8 mouse cellular contexts compared by ENCODE assay signal in genomic region chr16:4068588-4068987, GRCm38 (mm10). TPM values are rescaled to one million over a fixed set of nuclear protein-coding genes. Genes with fewer than 3 reads are reported as not detected.
DNase-seq lines count a peak whose midpoint lies in the region; ATAC-seq and TF ChIP-seq lines count a peak whose summit lies in the region.

No protein-coding gene starts in this region.

- 61% methylated on average over 8 of the region's 8 CpGs for WGBS in hindbrain, embryonic 10.5 days
- WGBS in hindbrain, embryonic 12.5 days = 63% methylated on average over 8 of the region's 8 CpGs
- whole genome bisulfite sequencing in stomach, postnatal 0 days = 49% methylated on average over 8 of the region's 8 CpGs

- H3K79me2 ChIP-seq in CH12.LX (replicated peaks; ENCODE audit: control insufficient read depth, extremely low read depth, insufficient read depth, poor library complexity, severe bottlenecking) = peaks cover 7% of the 10 kb centered on the region

- TF ChIP-seq RAD21 in CH12.LX (IDR thresholded peaks at IDR 0.05; ENCODE audit: low read depth, low read length) = peak; percentile 77

- TF ChIP-seq EP300 in CH12.LX (IDR thresholded peaks at IDR 0.05; ENCODE audit: low read length) = no peak
- no peak for TF ChIP-seq EP300 in stomach, postnatal 0 days (optimal IDR thresholded peaks at IDR 0.05)

- no peaks in the 10 kb centered on the region for H3K27me3 ChIP-seq in hindbrain, embryonic 10.5 days (ENCODE audit: insufficient read depth, poor library complexity, severe bottlenecking)
- no peaks in the 10 kb centered on the region for H3K27me3 ChIP-seq in hindbrain, embryonic 12.5 days
- no peaks in the 10 kb centered on the region for H3K27me3 ChIP-seq in CH12.LX (replicated peaks)
- H3K27me3 ChIP-seq in stomach, postnatal 0 days (ENCODE audit: control insufficient read depth, insufficient read depth, low read length) = no peaks in the 10 kb centered on the region

- H3K4me1 ChIP-seq in hindbrain, embryonic 10.5 days (replicated peaks) = no peaks in the 10 kb centered on the region
- H3K4me1 ChIP-seq in hindbrain, embryonic 12.5 days = no peaks in the 10 kb centered on the region
- no peaks in the 10 kb centered on the region for H3K4me1 ChIP-seq in CH12.LX (ENCODE audit: control insufficient read depth in 1 of 2, insufficient read depth in 2 of 2)
- no peaks in the 10 kb centered on the region for H3K4me1 ChIP-seq in stomach, postnatal 0 days (replicated peaks; ENCODE audit: control insufficient read depth, insufficient read depth)

- H3K4me3 ChIP-seq in hindbrain, embryonic 10.5 days = no peak overlapping the region
- H3K4me3 ChIP-seq in hindbrain, embryonic 12.5 days = no peak overlapping the region
- no peak overlapping the region for H3K4me3 ChIP-seq in CH12.LX (replicated peaks in 1 of 3; ENCODE audit: low read depth in 2 of 3, low read length in 2 of 3, poor library complexity in 1 of 3)
- no peak overlapping the region for H3K4me3 ChIP-seq in stomach, postnatal 0 days (ENCODE audit: low read depth, low read length)

- no peak for ATAC-seq in hindbrain, embryonic 12.5 days (ENCODE audit: low FRiP score)
- peak; percentile 99 for ATAC-seq in megakaryocyte progenitor cell, adult 5-6 weeks (replicated peaks; ENCODE audit: poor library complexity)
- peak; percentile 64; the same call in 1 of the 2 replicates for ATAC-seq in stomach, postnatal 0 days (ENCODE audit: low FRiP score, low TSS enrichment)

- H3K9me3 ChIP-seq in hindbrain, embryonic 10.5 days = no peaks in the 10 kb centered on the region
- no peaks in the 10 kb centered on the region for H3K9me3 ChIP-seq in hindbrain, embryonic 12.5 days (replicated peaks)
- no peaks in the 10 kb centered on the region for H3K9me3 ChIP-seq in CH12.LX (replicated peaks; ENCODE audit: low read length)
- no peaks in the 10 kb centered on the region for H3K9me3 ChIP-seq in stomach, postnatal 0 days (ENCODE audit: control insufficient read depth, low read length)

- DNase-seq in hindbrain, embryonic 10.5 days (ENCODE audit: low spot score) = peak; percentile 37
- DNase-seq in CH12.LX (ENCODE audit: extremely low read depth) = peak; percentile 53
- DNase-seq in cerebellum, postnatal 10 days = peak; percentile 72 to 75
- DNase-seq in heart, adult 8-10 months (ENCODE audit: low spot score) = peak; percentile 50
- peak; percentile 61 to 70 for DNase-seq in layer of hippocampus, postnatal 10 days (ENCODE audit: low spot score in 2 of 2)
- DNase-seq in stomach, postnatal 0 days (ENCODE audit: low spot score) = peak; percentile 71

- H3K9ac ChIP-seq in hindbrain, embryonic 12.5 days = no peak overlapping the region
- no peak overlapping the region for H3K9ac ChIP-seq in CH12.LX (ENCODE audit: insufficient read depth, low read depth)
- no peak overlapping the region for H3K9ac ChIP-seq in stomach, postnatal 0 days (ENCODE audit: low read length)

- peak; percentile 43 to 90 for TF ChIP-seq CTCF in CH12.LX (conservative IDR thresholded peaks at IDR 0.05 in 1 of 2, IDR thresholded peaks at IDR 0.05 in 1 of 2; ENCODE audit: low read depth in 2 of 2, low read length in 2 of 2)
- peak; percentile 85 for TF ChIP-seq CTCF in stomach, postnatal 0 days (IDR thresholded peaks at IDR 0.05; ENCODE audit: low read depth)

- dilution Hi-C loops in CH12.LX (cut with MboI; ENCODE audit: extremely low pct_ligation_motif_present, extremely low pct_unique_long_range_greater_than_20kb, low sequenced_read_pairs) = no loop called here

- H3K27ac ChIP-seq in hindbrain, embryonic 10.5 days = no peak overlapping the region
- no peak overlapping the region for H3K27ac ChIP-seq in hindbrain, embryonic 12.5 days
- no peak overlapping the region for H3K27ac ChIP-seq in CH12.LX (ENCODE audit: insufficient read depth, low read depth)
- no peak overlapping the region for H3K27ac ChIP-seq in stomach, postnatal 0 days (replicated peaks)

- in situ Hi-C loops in CH12.LX (cut with MboI; ENCODE audit: low pct_ligation_motif_present, low pct_unique_long_range_greater_than_20kb, low sequenced_read_pairs) = loop anchor here (5.0 kb wide), 1 partner anchor 199 kb away; no protein-coding TSS in a partner anchor

- peaks cover 58% of the 10 kb centered on the region for H3K36me3 ChIP-seq in hindbrain, embryonic 10.5 days
- peaks cover 49% of the 10 kb centered on the region for H3K36me3 ChIP-seq in hindbrain, embryonic 12.5 days
- peaks cover 43 to 81% of the 10 kb centered on the region in 2 experiments for H3K36me3 ChIP-seq in CH12.LX (replicated peaks in 1 of 2; ENCODE audit: control insufficient read depth in 1 of 2, insufficient read depth in 1 of 2, low read length in 1 of 2)
- H3K36me3 ChIP-seq in stomach, postnatal 0 days (ENCODE audit: control insufficient read depth, insufficient read depth, low read length) = peaks cover 20% of the 10 kb centered on the region

- TF ChIP-seq POLR2A in CH12.LX (IDR thresholded peaks at IDR 0.05; ENCODE audit: low read depth, low read length) = no peak

- no peak overlapping the region for H3K4me2 ChIP-seq in hindbrain, embryonic 12.5 days (replicated peaks)
- no peak overlapping the region for H3K4me2 ChIP-seq in CH12.LX (ENCODE audit: insufficient read depth, low read depth, poor library complexity, severe bottlenecking)
- H3K4me2 ChIP-seq in stomach, postnatal 0 days (replicated peaks; ENCODE audit: low read depth) = no peak overlapping the region

TF ChIP-seq in CH12.LX, 34 proteins besides CTCF, POLR2A, EP300 and RAD21:
- no peak for TF ChIP-seq ZKSCAN1 (IDR thresholded peaks at IDR 0.05; ENCODE audit: borderline replicate concordance, low read depth, low read length)
- no peak for TF ChIP-seq ZC3H11A (IDR thresholded peaks at IDR 0.05; ENCODE audit: low read depth, low read length)
- no peak for TF ChIP-seq TBP (conservative IDR thresholded peaks at IDR 0.05; ENCODE audit: low read depth, low read length)
- no peak for TF ChIP-seq BHLHE40 (IDR thresholded peaks at IDR 0.05; ENCODE audit: low read depth, low read length)
- no peak for TF ChIP-seq JUN (IDR thresholded peaks at IDR 0.05; ENCODE audit: insufficient read depth, low read depth, low read length)
- TF ChIP-seq NRF1 (IDR thresholded peaks at IDR 0.05; ENCODE audit: low read depth, low read length) = no peak
- TF ChIP-seq MAFK (IDR thresholded peaks at IDR 0.05; ENCODE audit: insufficient replicate concordance, low read length) = 0 out of 2 replicates have a peak, but pooled peaks have one; percentile 6
- TF ChIP-seq SMC3 (IDR thresholded peaks at IDR 0.05; ENCODE audit: low read depth, low read length) = peak; percentile 79
- TF ChIP-seq KAT2A (IDR thresholded peaks at IDR 0.05; ENCODE audit: insufficient replicate concordance, low read length) = no peak
- no peak for TF ChIP-seq MAZ (IDR thresholded peaks at IDR 0.05; ENCODE audit: low read depth, low read length)
- TF ChIP-seq NELFE (IDR thresholded peaks at IDR 0.05; ENCODE audit: low read depth, low read length) = no peak
- TF ChIP-seq MXI1 (IDR thresholded peaks at IDR 0.05; ENCODE audit: low read depth, low read length) = no peak
- TF ChIP-seq GABPA (IDR thresholded peaks at IDR 0.05; ENCODE audit: insufficient replicate concordance, low read depth, low read length) = no peak
- no peak for TF ChIP-seq USF2 (conservative IDR thresholded peaks at IDR 0.05; ENCODE audit: low read depth, low read length)
- 0 out of 2 replicates have a peak, but pooled peaks have one; percentile 15 for TF ChIP-seq IRF4 (IDR thresholded peaks at IDR 0.05; ENCODE audit: low read depth, low read length)
- no peak for TF ChIP-seq ELF1 (IDR thresholded peaks at IDR 0.05; ENCODE audit: low read depth, low read length)
- TF ChIP-seq TCF12 (IDR thresholded peaks at IDR 0.05; ENCODE audit: low read depth, low read length) = no peak
- peak; percentile 45; the same call in 1 of the 2 replicates for TF ChIP-seq MYC (IDR thresholded peaks at IDR 0.05; ENCODE audit: low read depth, low read length)
- no peak for TF ChIP-seq POLR2AphosphoS2 (IDR thresholded peaks at IDR 0.05; ENCODE audit: low read depth, low read length)
- no peak for TF ChIP-seq ZMIZ1 (IDR thresholded peaks at IDR 0.05; ENCODE audit: low read depth, low read length)

RNA-seq across cellular contexts. Expression of gene Trap1, which starts 9.0 kb away (rescaled TPM):
- 83.9 and 90.0 TPM in 2 replicates for polyA plus RNA-seq in hindbrain, embryonic 10.5 days (2016; fragmentation: Nextera tagmentation; extraction: Ambion mirVana)
- 60.6 and 61.3 TPM in 2 replicates for polyA plus RNA-seq in hindbrain, embryonic 12.5 days (2016; fragmentation: Nextera tagmentation; extraction: Ambion mirVana)
- total RNA-seq in CH12.LX (2012; rRNA removed) (163 and 167 TPM in 2 replicates), CH12.LX (2014; rRNA removed) (143 and 145 TPM in 2 replicates)
- 284 and 287 TPM in 2 replicates for polyA plus RNA-seq in CH12.LX (2012; ENCODE audit: insufficient read length, low read depth)
- total RNA-seq in heart, adult 8-10 months (2022) = 100 to 1,000 TPM; 131 to 156 (median 146) TPM
- total RNA-seq in layer of hippocampus, postnatal 10 days (2021) = 10 to 100 TPM; 69.2 to 71.9 TPM
- total RNA-seq in megakaryocyte progenitor cell, adult 5-6 weeks (2015) = 89.6 and 94.3 TPM in 2 replicates
- total RNA-seq in megakaryocyte progenitor cell, adult 5-6 weeks (2017) = 167 and 179 TPM in 2 replicates
- polyA plus RNA-seq in stomach, postnatal 0 days (2015; fragmentation: Nextera tagmentation; extraction: Ambion mirVana) = 46.7 and 50.3 TPM in 2 replicates

RNA-seq across cellular contexts. Expression of gene Dnase1, which starts 31.8 kb away (rescaled TPM):
- 5.9 and 7.6 TPM in 2 replicates for polyA plus RNA-seq in hindbrain, embryonic 10.5 days (2016; fragmentation: Nextera tagmentation; extraction: Ambion mirVana)
- 6.3 and 7.8 TPM in 2 replicates for polyA plus RNA-seq in hindbrain, embryonic 12.5 days (2016; fragmentation: Nextera tagmentation; extraction: Ambion mirVana)
- 0.64 and 0.80 TPM in 2 replicates for total RNA-seq in CH12.LX (2012; rRNA removed)
- 0.69 TPM in 1 of 2 replicates, not detected in the other for total RNA-seq in CH12.LX (2014; rRNA removed)
- polyA plus RNA-seq in CH12.LX (2012; ENCODE audit: insufficient read length, low read depth) = 4.3 and 5.9 TPM in 2 replicates
- not detected for total RNA-seq in heart, adult 8-10 months (2022)
- total RNA-seq in layer of hippocampus, postnatal 10 days (2021) = not detected
- total RNA-seq in megakaryocyte progenitor cell, adult 5-6 weeks (2015) = not detected in 2 replicates
- 0.57 and 1.00 TPM in 2 replicates for total RNA-seq in megakaryocyte progenitor cell, adult 5-6 weeks (2017)
- polyA plus RNA-seq in stomach, postnatal 0 days (2015; fragmentation: Nextera tagmentation; extraction: Ambion mirVana) = 0.65 and 0.78 TPM in 2 replicates
